Mouse (Mus musculus): Measurements from ENCODE around the gene Zfp287.

DNA sequence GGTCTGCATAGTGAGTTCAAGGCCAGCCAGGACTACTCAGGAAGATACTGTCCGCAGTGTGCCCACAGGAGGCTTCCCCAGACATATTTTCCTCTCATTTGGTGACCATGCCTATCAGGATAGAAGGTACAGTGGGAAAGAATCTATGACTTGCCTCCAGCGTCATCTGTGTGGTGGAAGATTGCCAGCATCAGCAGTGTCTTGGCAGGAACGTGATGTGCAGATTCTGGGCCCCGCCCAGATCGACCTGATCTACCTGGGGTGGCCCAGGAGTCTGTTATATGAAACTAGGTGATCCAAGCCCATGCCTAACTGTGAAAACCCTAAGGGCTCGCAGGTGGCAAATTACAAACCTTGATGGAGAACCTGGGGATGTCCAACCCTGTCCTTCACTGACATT lies 61.7 kb downstream of the Zfp287 start:
- TF ChIP-seq POLR2AphosphoS2 (IDR thresholded peaks at IDR 0.05; ENCODE audit: insufficient read length, low read depth) (no peak), POLR2A (IDR thresholded peaks at IDR 0.05; ENCODE audit: insufficient read length, low read depth) (no peak)

Data from myocyte (in vitro differentiated cells).